In genomic region chr4:127150031-127150430, GRCm38 (mm10) we compare ENCODE assay signal across 22 mouse cellular contexts. TPM values are rescaled to one million over a fixed set of nuclear protein-coding genes. Genes with fewer than 3 reads are reported as not detected.
DNase-seq lines count a peak whose midpoint lies in the region; ATAC-seq and TF ChIP-seq lines count a peak whose summit lies in the region.
"Had no signal": no experiment of that assay in that cellular context is flagged by ENCODE, and none has a peak within 500 bp of the region (broad histone marks: within the 10 kb centered on the region; RNA-seq: fewer than 3 reads in every experiment).

No protein-coding gene starts in this region.

- no peak overlapping the region for H3K9ac ChIP-seq in midbrain, embryonic 11.5 days (ENCODE audit: low read length)
- no peak overlapping the region for H3K9ac ChIP-seq in midbrain, postnatal 0 days (replicated peaks; ENCODE audit: low read length, poor library complexity, severe bottlenecking)
- H3K9ac ChIP-seq: embryonic facial prominence, embryonic 12.5 days; forebrain, embryonic 13.5 days; forebrain, embryonic 15.5 days; forebrain, postnatal 0 days had no signal

- H3K27ac ChIP-seq in midbrain, embryonic 11.5 days (ENCODE audit: low read depth, low read length), result no peak overlapping the region
- no peak overlapping the region for H3K27ac ChIP-seq in midbrain, postnatal 0 days (ENCODE audit: low read depth, low read length)
- H3K27ac ChIP-seq: embryonic facial prominence, embryonic 10.5 days; embryonic facial prominence, embryonic 12.5 days; forebrain, embryonic 13.5 days; forebrain, embryonic 15.5 days had no signal

- 85% methylated on average over 13 of the region's 13 CpGs for WGBS in midbrain, embryonic 11.5 days
- 79% methylated on average over 13 of the region's 13 CpGs for WGBS in midbrain, postnatal 0 days

- no peak for TF ChIP-seq CTCF in midbrain, postnatal 0 days (IDR thresholded peaks at IDR 0.05)

- H3K9me3 ChIP-seq in midbrain, embryonic 11.5 days (ENCODE audit: control insufficient read depth, low read length), result no peaks in the 10 kb centered on the region
- no peaks in the 10 kb centered on the region for H3K9me3 ChIP-seq in midbrain, postnatal 0 days (ENCODE audit: low read length)
- H3K9me3 ChIP-seq: embryonic facial prominence, embryonic 10.5 days; embryonic facial prominence, embryonic 12.5 days; forebrain, embryonic 13.5 days; forebrain, embryonic 15.5 days; G1E had no signal

- no peaks in the 10 kb centered on the region for H3K27me3 ChIP-seq in midbrain, embryonic 11.5 days (ENCODE audit: control insufficient read depth, insufficient read depth, low read length)
- no peaks in the 10 kb centered on the region for H3K27me3 ChIP-seq in midbrain, postnatal 0 days (ENCODE audit: insufficient read depth, low read length)
- H3K27me3 ChIP-seq: embryonic facial prominence, embryonic 12.5 days; forebrain, embryonic 13.5 days; forebrain, embryonic 15.5 days had no signal

- no peaks in the 10 kb centered on the region for H3K36me3 ChIP-seq in midbrain, embryonic 11.5 days (ENCODE audit: control insufficient read depth, insufficient read depth, low read length)
- no peaks in the 10 kb centered on the region for H3K36me3 ChIP-seq in midbrain, postnatal 0 days (ENCODE audit: insufficient read depth, low read length)
- H3K36me3 ChIP-seq: embryonic facial prominence, embryonic 10.5 days; embryonic facial prominence, embryonic 12.5 days; forebrain, embryonic 15.5 days; G1E had no signal

- H3K4me1 ChIP-seq in midbrain, embryonic 11.5 days (ENCODE audit: control insufficient read depth, insufficient read depth, low read length), result no peaks in the 10 kb centered on the region
- no peaks in the 10 kb centered on the region for H3K4me1 ChIP-seq in midbrain, postnatal 0 days (ENCODE audit: insufficient read depth, low read length)
- H3K4me1 ChIP-seq: embryonic facial prominence, embryonic 10.5 days; embryonic facial prominence, embryonic 12.5 days; forebrain, embryonic 13.5 days; forebrain, embryonic 15.5 days had no signal

- peak; percentile 24 for DNase-seq in adrenal gland, adult 2 months
- no peak for DNase-seq in adrenal gland, postnatal 36 days
- peak; percentile 29 for DNase-seq in adrenal gland, postnatal 25 days
- DNase-seq in adrenal gland, adult 8-10 months, result no peak
- DNase-seq in midbrain, embryonic 11.5 days (ENCODE audit: low spot score, missing footprints), result peak; percentile 69
- no peak for DNase-seq in midbrain, postnatal 0 days (ENCODE audit: low spot score)
- DNase-seq: adrenal gland, postnatal 10 days; B cell, adult 2 months; cerebellum, adult 11-12 months; cerebellum, adult 2 months; cerebellum, adult 9-10 months; cerebellum, postnatal 10 days; cerebellum, postnatal 25 days; forebrain, postnatal 0 days had no signal

- no peak overlapping the region for H3K4me2 ChIP-seq in midbrain, embryonic 11.5 days
- H3K4me2 ChIP-seq in midbrain, postnatal 0 days (ENCODE audit: low read depth, low read length, poor library complexity, severe bottlenecking), result no peak overlapping the region
- H3K4me2 ChIP-seq: embryonic facial prominence, embryonic 12.5 days; forebrain, embryonic 13.5 days; forebrain, embryonic 15.5 days had no signal

- H3K4me3 ChIP-seq in midbrain, embryonic 11.5 days (ENCODE audit: low read depth, low read length), result no peak overlapping the region
- no peak overlapping the region for H3K4me3 ChIP-seq in midbrain, postnatal 0 days (ENCODE audit: low read depth, low read length)
- H3K4me3 ChIP-seq: embryonic facial prominence, embryonic 10.5 days; embryonic facial prominence, embryonic 12.5 days; forebrain, embryonic 13.5 days; forebrain, embryonic 15.5 days had no signal

- ATAC-seq in midbrain, embryonic 11.5 days (ENCODE audit: low FRiP score), result no peak
- no peak for ATAC-seq in midbrain, postnatal 0 days (ENCODE audit: low FRiP score)
- ATAC-seq: activated CD4-positive, CD25-positive, alpha-beta regulatory T cell, adult 4 months; CD4-positive, CD25-positive, alpha-beta regulatory T cell, adult 4 months; forebrain, embryonic 13.5 days; forebrain, embryonic 15.5 days; forebrain, postnatal 0 days; Patski had no signal

RNA-seq across cellular contexts. Expression of gene Dlgap3, which starts 19.0 kb away (rescaled TPM):
- 1 to 10 TPM; 3.4 to 3.9 TPM for total RNA-seq in adrenal gland, adult 2 months (2021)
- 13.3 and 14.7 TPM in 2 replicates for polyA plus RNA-seq in adrenal gland, adult 2 months (2012; rRNA removed)
- total RNA-seq in adrenal gland, postnatal 36 days (2021), result 1 to 10 TPM; 3.1 to 5.6 TPM
- 4.5 and 6.0 TPM in 2 replicates for total RNA-seq in adrenal gland, postnatal 25 days (2021)
- 1 to 10 TPM; 3.3 to 7.0 (median 5.8) TPM for total RNA-seq in adrenal gland, adult 8-10 months (2022)
- 4.0 and 4.4 TPM in 2 replicates for polyA plus RNA-seq in midbrain, embryonic 11.5 days (2014; fragmentation: Nextera tagmentation; extraction: Ambion mirVana)
- 131 and 156 TPM in 2 replicates for total RNA-seq in midbrain, postnatal 0 days (2014; rRNA removed)
- polyA plus RNA-seq in midbrain, postnatal 0 days (2015; fragmentation: Nextera tagmentation; extraction: Ambion mirVana), result 34.5 and 34.8 TPM in 2 replicates
- polyA plus RNA-seq: activated CD4-positive, CD25-positive, alpha-beta regulatory T cell, adult 4 months; CD4-positive, CD25-positive, alpha-beta regulatory T cell, adult 4 months; G1E had no signal

RNA-seq across cellular contexts. Expression of gene Tmem35b, which starts 26.5 kb away (rescaled TPM):
- 10 to 100 TPM; 18.1 to 19.3 TPM for total RNA-seq in adrenal gland, adult 2 months (2021)
- polyA plus RNA-seq in adrenal gland, adult 2 months (2012; rRNA removed), result 17.6 and 19.7 TPM in 2 replicates
- total RNA-seq in adrenal gland, postnatal 36 days (2021), result 10 to 100 TPM; 14.8 to 22.8 TPM
- total RNA-seq in adrenal gland, postnatal 25 days (2021), result 26.2 and 30.3 TPM in 2 replicates
- total RNA-seq in adrenal gland, adult 8-10 months (2022), result 10 to 100 TPM; 19.0 to 21.6 (median 20.3) TPM
- 14.3 and 16.0 TPM in 2 replicates for polyA plus RNA-seq in midbrain, embryonic 11.5 days (2014; fragmentation: Nextera tagmentation; extraction: Ambion mirVana)
- 2.4 and 5.4 TPM in 2 replicates for total RNA-seq in midbrain, postnatal 0 days (2014; rRNA removed)
- polyA plus RNA-seq in midbrain, postnatal 0 days (2015; fragmentation: Nextera tagmentation; extraction: Ambion mirVana), result 12.8 and 14.0 TPM in 2 replicates

Comparison
In these comparisons a context has a peak if more than half of its experiments do, and no peak if none do; other contexts are left out.
1. DNase-seq: peak in adrenal gland, adult 2 months (single experiment), adrenal gland, postnatal 25 days (single experiment) and midbrain, embryonic 11.5 days (single experiment); none in adrenal gland, postnatal 36 days (0 of 2), adrenal gland, adult 8-10 months (single experiment) and midbrain, postnatal 0 days (single experiment).
2. RNA of gene Dlgap3, which starts 19.0 kb away (total RNA-seq): 131 to 156 TPM in midbrain, postnatal 0 days; 3.3 to 7.0 TPM in adrenal gland, adult 8-10 months, 4.5 to 6.0 TPM in adrenal gland, postnatal 25 days, 3.1 to 5.6 TPM in adrenal gland, postnatal 36 days and 3.4 to 3.9 TPM in adrenal gland, adult 2 months; every median in the first group is over 10 times any median in the second.